Mouse (Mus musculus) intestine, embryonic 15.5 days (tissue): ENCODE results near the gene Lhfpl2. TPM values are rescaled to one million over a fixed set of nuclear protein-coding genes. Genes with fewer than 3 reads are reported as not detected.

Experiments used
- ATAC-seq: fragments of 200-750 bp; cut with Nextera tagmentation; 2 replicates; pipeline ENCODE4 v1.8.0; 2017; ENCODE audit warnings: moderate TSS enrichment, moderate library complexity
- H3K27ac ChIP-seq: fragments of 300-500 bp; sonication (generic); 2 replicates; pipeline ENCODE4 v1.5.1; 2015; ENCODE audit warnings: mild to moderate bottlenecking, inconsistent platforms
- H3K27me3 ChIP-seq: fragments of 300-500 bp; sonication (generic); replicated peaks from 2 replicates; pipeline ENCODE4 v1.6.1; 2015; ENCODE audit warnings: inconsistent platforms
- H3K36me3 ChIP-seq: fragments of 300-500 bp; sonication (generic); 2 replicates; pipeline ENCODE4 v1.6.1; 2015; ENCODE audit warnings: inconsistent platforms
- H3K4me1 ChIP-seq: fragments of 300-500 bp; sonication (generic); replicated peaks from 2 replicates; pipeline ENCODE4 v1.6.1; 2015; ENCODE audit warnings: inconsistent platforms
- H3K4me2 ChIP-seq: fragments of 300-500 bp; sonication (generic); replicated peaks from 2 replicates; pipeline ENCODE4 v1.6.1; 2015; ENCODE audit warnings: mild to moderate bottlenecking, inconsistent platforms
- H3K4me3 ChIP-seq: fragments of 300-500 bp; sonication (generic); replicated peaks from 2 replicates; pipeline ENCODE4 v1.5.1; 2015; ENCODE audit warnings: inconsistent platforms
- H3K9ac ChIP-seq: fragments of 300-500 bp; sonication (generic); 2 replicates; pipeline ENCODE4 v1.6.1; 2015; ENCODE audit warnings: inconsistent platforms
- H3K9me3 ChIP-seq: fragments of 300-500 bp; sonication (generic); 2 replicates; pipeline ENCODE4 v1.6.1; 2016; ENCODE audit warnings: inconsistent platforms
- WGBS: fragments of 180-500 bp; shearing (Covaris S2); methylation state at CpG from one replicate; pipeline ENCODE4 v1.1.7; 2015; 5-methylcytosine and 5-hydroxymethylcytosine counted together
- polyA plus RNA-seq: library from polyadenylated mRNA; unstranded; fragments of >200 nt; fragmentation: Nextera tagmentation; extraction: Ambion mirVana; gene quantifications from 2 replicates; pipeline ENCODE4 v1.2.1, GENCODE M21; 2015

The Lhfpl2 gene
- polyA plus RNA-seq, 1 experiment from 2014 or later, result 19.8 TPM

DNA sequence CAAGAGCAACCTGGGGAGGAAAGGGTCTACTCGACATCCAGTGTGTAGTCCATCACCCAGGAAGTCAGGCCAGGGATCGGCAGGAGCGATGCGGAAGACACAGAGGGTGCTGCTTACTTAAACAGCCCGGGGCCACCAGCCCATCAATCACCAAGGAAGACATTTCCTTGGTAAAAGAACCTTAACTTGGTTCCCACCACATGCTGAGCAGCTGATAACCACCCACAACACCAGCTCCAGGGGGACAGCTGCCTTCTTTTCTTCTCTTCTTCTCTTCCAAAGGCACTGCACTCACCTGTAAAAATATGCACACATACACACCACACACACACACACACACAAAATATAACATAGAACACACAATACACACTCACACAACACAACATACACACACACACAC lies 183.3 kb downstream of the Lhfpl2 start:
- H3K4me2 ChIP-seq, result no peak overlapping the region
- no peak overlapping the region for H3K4me3 ChIP-seq
- no peak overlapping the region for H3K27ac ChIP-seq
- H3K27me3 ChIP-seq, result no peaks in the 10 kb centered on the region
- no peak overlapping the region for H3K9ac ChIP-seq
- no peaks in the 10 kb centered on the region for H3K9me3 ChIP-seq
- H3K4me1 ChIP-seq, result no peaks in the 10 kb centered on the region
- 25% methylated on average over 5 of the region's 5 CpGs for WGBS
- no peaks in the 10 kb centered on the region for H3K36me3 ChIP-seq
- ATAC-seq, result no peak

DNA sequence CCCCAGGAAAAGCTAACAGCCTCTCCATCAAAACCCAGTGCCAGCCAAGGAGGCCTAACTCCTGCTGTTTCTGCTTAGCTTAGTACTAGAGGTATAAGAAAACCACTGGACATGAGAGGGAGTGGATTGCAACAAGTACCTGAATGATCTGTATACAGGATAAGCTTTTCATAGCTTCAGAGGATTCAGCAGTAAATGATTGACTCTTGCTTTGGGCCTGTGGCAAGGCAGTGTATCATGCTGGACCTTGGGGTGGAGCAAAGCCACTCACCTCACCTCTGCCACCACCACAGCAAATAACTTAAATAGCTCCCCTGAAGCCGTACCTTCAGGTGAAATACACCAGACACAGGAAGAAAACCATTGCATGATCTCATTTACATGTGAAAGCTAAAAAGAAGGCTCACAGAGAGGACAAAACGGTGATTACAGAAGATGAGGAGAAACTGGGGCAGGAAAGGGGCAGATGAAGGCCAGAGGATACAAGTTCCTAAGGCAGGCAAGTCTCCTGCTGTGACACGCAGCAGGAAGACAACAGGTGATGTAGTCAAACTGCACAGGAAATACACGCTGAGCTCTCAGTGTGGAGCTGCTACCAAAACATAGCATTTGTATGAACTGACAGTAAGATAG lies 184.4 kb downstream of the Lhfpl2 start:
- Histone ChIP-seq H3K4me3 (no peak overlapping the region), H3K4me1 (no peaks in the 10 kb centered on the region), H3K4me2 (no peak overlapping the region), H3K9ac (no peak overlapping the region), H3K27me3 (no peaks in the 10 kb centered on the region), H3K9me3 (no peaks in the 10 kb centered on the region), H3K36me3 (no peaks in the 10 kb centered on the region), H3K27ac (no peak overlapping the region)
- WGBS, result 47% methylated on average over 4 of the region's 4 CpGs
- peak; percentile 58; the same call in 1 of the 2 replicates for ATAC-seq

DNA sequence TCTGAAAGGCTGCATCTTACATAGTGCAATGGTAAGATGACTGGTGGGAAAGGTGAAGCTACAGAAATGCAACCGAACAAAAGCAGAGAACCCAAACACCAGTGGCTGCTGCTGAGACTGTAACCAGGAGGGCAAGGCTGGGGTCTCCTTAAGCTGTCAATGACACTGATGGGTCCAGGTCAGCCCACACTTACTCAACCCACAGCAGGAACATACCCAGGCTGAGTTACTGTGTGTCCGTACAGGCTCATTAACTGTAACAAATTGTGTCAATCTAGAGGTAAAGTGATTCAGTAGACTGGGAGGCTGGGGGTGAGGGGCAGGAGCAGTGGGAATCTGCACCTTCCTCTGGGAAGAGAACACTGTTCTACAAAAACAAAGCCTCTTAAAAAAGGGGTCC lies 185.3 kb downstream of the Lhfpl2 start:
- Histone ChIP-seq H3K27ac (no peak overlapping the region), H3K9me3 (no peaks in the 10 kb centered on the region), H3K9ac (no peak overlapping the region), H3K4me2 (no peak overlapping the region), H3K4me1 (no peaks in the 10 kb centered on the region), H3K36me3 (no peaks in the 10 kb centered on the region), H3K27me3 (no peaks in the 10 kb centered on the region), H3K4me3 (no peak overlapping the region)
- WGBS, result 81% methylated on average over 2 of the region's 2 CpGs
- no peak for ATAC-seq

Other genes starting within 250 kb of the Lhfpl2 start
- gene Scamp1, start 228.1 kb downstream of the Lhfpl2 start, polyA plus RNA-seq, result 29.1 and 29.3 TPM in 2 replicates